Mouse (Mus musculus) C2C12 (cell line): ENCODE measurements around the gene Usp6nl. TPM values are rescaled to one million over a fixed set of nuclear protein-coding genes. Genes with fewer than 3 reads are reported as not detected.

Experiments used
- H3K27me3 ChIP-seq: one replicate; pipeline ENCODE4 v1.6.1; 2011; ENCODE audit not compliant: control insufficient read depth, insufficient read depth, insufficient read length
- H3K36me3 ChIP-seq: one replicate; pipeline ENCODE4 v1.6.1; 2011; ENCODE audit not compliant: control insufficient read depth, insufficient read depth
- H3K4me3 ChIP-seq: one replicate; pipeline ENCODE4 v1.5.1; 2011; ENCODE audit warnings: mild to moderate bottlenecking, control low read depth; ENCODE audit not compliant: poor library complexity, insufficient read depth, severe bottlenecking
- H3K79me2 ChIP-seq: one replicate; pipeline ENCODE4 v1.6.1; 2011; ENCODE audit not compliant: control insufficient read depth, insufficient read depth
- H3K79me3 ChIP-seq: one replicate; pipeline ENCODE4 v1.6.1; 2011; ENCODE audit warnings: low read depth, control low read depth
- H3ac ChIP-seq: one replicate; pipeline ENCODE3; 2011; ENCODE audit warnings: low read depth; ENCODE audit not compliant: control insufficient read depth, insufficient read length
- CEBPB ChIP-seq: IDR thresholded peaks from one replicate; pipeline ENCODE4 v1.6.1; 2011; ENCODE audit warnings: low read depth, mild to moderate bottlenecking, control low read depth, moderate library complexity
- CTCF ChIP-seq: IDR thresholded peaks from one replicate; pipeline ENCODE4 v1.5.1; 2011; ENCODE audit not compliant: control insufficient read depth, insufficient read depth, insufficient read length
- FOSL1 ChIP-seq: IDR thresholded peaks from one replicate; pipeline ENCODE4 v1.8.0; 2011; ENCODE audit warnings: mild to moderate bottlenecking, low read length; ENCODE audit not compliant: poor library complexity, insufficient read depth, severe bottlenecking
- MAX ChIP-seq: IDR thresholded peaks from one replicate; pipeline ENCODE4 v1.6.1; 2011; ENCODE audit warnings: mild to moderate bottlenecking, control low read depth
- MYOD1 ChIP-seq: IDR thresholded peaks from one replicate; pipeline ENCODE4 v1.6.1; 2011; ENCODE audit warnings: low read depth; ENCODE audit not compliant: control insufficient read depth, insufficient read length
- MYOG ChIP-seq: IDR thresholded peaks from one replicate; pipeline ENCODE4 v1.6.1; 2011; ENCODE audit not compliant: control insufficient read depth, insufficient read length; ENCODE audit errors: extremely low read depth
- USF1 ChIP-seq: IDR thresholded peaks from one replicate; pipeline ENCODE4 v1.6.1; 2011; ENCODE audit warnings: low read depth, mild to moderate bottlenecking, control low read depth, moderate library complexity
- polyA plus RNA-seq: library from polyadenylated mRNA; unstranded; fragments of >200 nt; fragmentation: generic; extraction: Trizol; gene quantifications from one replicate; pipeline ENCODE4 v1.2.1, GENCODE M21; 2012; ENCODE audit warnings: missing spikeins

The Usp6nl gene
- polyA plus RNA-seq, 1 experiment = 6.1 TPM

GRCm38 (mm10) chr2:6334011-6334410, 11.5 kb downstream of the Usp6nl start:
- H3K79me3 ChIP-seq = peaks cover 84% of the 10 kb centered on the region
- H3K27me3 ChIP-seq = no peaks in the 10 kb centered on the region
- TF ChIP-seq MYOD1 (no peak), USF1 (no peak), CTCF (no peak), CEBPB (no peak), MYOG (no peak), FOSL1 (no peak), MAX (no peak)
- no peak overlapping the region for H3ac ChIP-seq
- no peak overlapping the region for H3K4me3 ChIP-seq
- peaks cover 12% of the 10 kb centered on the region for H3K36me3 ChIP-seq
- H3K79me2 ChIP-seq = peaks cover 100% of the 10 kb centered on the region

GRCm38 (mm10) chr2:6335032-6335735, 12.7 kb downstream of the Usp6nl start:
- Histone ChIP-seq H3K4me3 (no peak overlapping the region), H3K27me3 (no peaks in the 10 kb centered on the region), H3K79me2 (peaks cover 100% of the 10 kb centered on the region), H3K36me3 (peaks cover 12% of the 10 kb centered on the region), H3K79me3 (peaks cover 83% of the 10 kb centered on the region), H3ac (no peak overlapping the region)
- TF ChIP-seq MAX (no peak), FOSL1 (no peak), USF1 (no peak), CTCF (no peak), MYOG (no peak), MYOD1 (no peak), CEBPB (no peak)

- TF ChIP-seq MAX = no peak
- no peak for TF ChIP-seq FOSL1
- TF ChIP-seq MYOD1 = no peak
- TF ChIP-seq USF1 = no peak
- no peak for TF ChIP-seq CTCF
- no peak for TF ChIP-seq MYOG
- no peak for TF ChIP-seq CEBPB
Measured at GRCm38 (mm10) chr2:6336013-6336412, 13.5 kb downstream of the Usp6nl start.

GRCm38 (mm10) chr2:6336649-6337048, 14.2 kb downstream of the Usp6nl start:
- no peak overlapping the region for H3K4me3 ChIP-seq
- no peaks in the 10 kb centered on the region for H3K27me3 ChIP-seq
- peaks cover 80% of the 10 kb centered on the region for H3K79me3 ChIP-seq
- peaks cover 12% of the 10 kb centered on the region for H3K36me3 ChIP-seq
- peaks cover 100% of the 10 kb centered on the region for H3K79me2 ChIP-seq
- H3ac ChIP-seq = no peak overlapping the region
- TF ChIP-seq MYOG = no peak
- no peak for TF ChIP-seq CTCF
- TF ChIP-seq CEBPB = no peak
- no peak for TF ChIP-seq MYOD1
- TF ChIP-seq USF1 = no peak
- no peak for TF ChIP-seq MAX
- no peak for TF ChIP-seq FOSL1

More at GRCm38 (mm10) chr2:6336013-6336412, 13.5 kb downstream of the Usp6nl start:
- Histone ChIP-seq H3K79me3 (peaks cover 81% of the 10 kb centered on the region), H3K36me3 (peaks cover 12% of the 10 kb centered on the region), H3K27me3 (no peaks in the 10 kb centered on the region), H3K79me2 (peaks cover 100% of the 10 kb centered on the region), H3K4me3 (no peak overlapping the region), H3ac (no peak overlapping the region)

GRCm38 (mm10) chr2:6337436-6337835, 15.0 kb downstream of the Usp6nl start:
- peaks cover 12% of the 10 kb centered on the region for H3K36me3 ChIP-seq
- H3ac ChIP-seq = no peak overlapping the region
- no peak overlapping the region for H3K4me3 ChIP-seq
- peaks cover 100% of the 10 kb centered on the region for H3K79me2 ChIP-seq
- peaks cover 76% of the 10 kb centered on the region for H3K79me3 ChIP-seq
- H3K27me3 ChIP-seq = no peaks in the 10 kb centered on the region
- TF ChIP-seq MAX (no peak), USF1 (no peak), MYOG (no peak), CEBPB (no peak), MYOD1 (no peak), FOSL1 (no peak), CTCF (no peak)
